Mouse (Mus musculus): ENCODE data around the gene Tmem203. TPM values are rescaled to one million over a fixed set of nuclear protein-coding genes. Genes with fewer than 3 reads are reported as not detected.

Gene Tmem203
- polyA plus RNA-seq, 1 experiment from 2014 or later = 11.2 TPM

DNA sequence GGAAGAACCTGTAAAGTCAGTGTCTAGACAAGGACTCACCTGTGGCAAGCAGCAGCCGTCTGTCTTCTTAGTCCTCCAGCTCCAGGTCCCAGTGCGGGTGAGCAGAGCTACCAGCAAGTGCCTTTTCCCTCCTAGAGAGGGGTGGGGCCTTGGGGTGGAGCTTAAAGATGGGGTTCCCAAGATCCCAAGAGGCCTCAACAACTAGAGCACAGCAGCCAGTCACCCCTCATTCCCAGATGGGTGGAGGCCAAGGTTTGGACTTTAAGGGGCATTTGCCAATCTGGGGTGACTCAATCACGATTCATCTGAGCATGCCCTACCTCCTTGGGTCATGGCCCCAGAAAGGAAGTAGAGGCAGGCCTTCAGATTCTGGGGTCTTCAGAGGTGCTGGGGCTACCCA, 15.5 kb upstream of the Tmem203 start:
- WGBS = 91% methylated on average over 3 of the region's 3 CpGs
- H3K4me2 ChIP-seq (ENCODE audit: low read depth, low read length) = no peak overlapping the region
- H3K36me3 ChIP-seq (ENCODE audit: control insufficient read depth, insufficient read depth, low read length) = no peaks in the 10 kb centered on the region
- no peak overlapping the region for H3K27ac ChIP-seq (ENCODE audit: low read depth, low read length)
- no peak overlapping the region for H3K9ac ChIP-seq (replicated peaks; ENCODE audit: low read depth, low read length)
- H3K27me3 ChIP-seq (ENCODE audit: control insufficient read depth, insufficient read depth, low read length) = no peaks in the 10 kb centered on the region
- H3K4me3 ChIP-seq (ENCODE audit: low read depth, low read length) = no peak overlapping the region
- peaks cover 5% of the 10 kb centered on the region; the same call in 1 of the 2 replicates for H3K4me1 ChIP-seq (ENCODE audit: control insufficient read depth, insufficient read depth, low read length)
- H3K9me3 ChIP-seq (ENCODE audit: control insufficient read depth, low read length) = no peaks in the 10 kb centered on the region
- ATAC-seq (ENCODE audit: low read depth) = no peak

DNA sequence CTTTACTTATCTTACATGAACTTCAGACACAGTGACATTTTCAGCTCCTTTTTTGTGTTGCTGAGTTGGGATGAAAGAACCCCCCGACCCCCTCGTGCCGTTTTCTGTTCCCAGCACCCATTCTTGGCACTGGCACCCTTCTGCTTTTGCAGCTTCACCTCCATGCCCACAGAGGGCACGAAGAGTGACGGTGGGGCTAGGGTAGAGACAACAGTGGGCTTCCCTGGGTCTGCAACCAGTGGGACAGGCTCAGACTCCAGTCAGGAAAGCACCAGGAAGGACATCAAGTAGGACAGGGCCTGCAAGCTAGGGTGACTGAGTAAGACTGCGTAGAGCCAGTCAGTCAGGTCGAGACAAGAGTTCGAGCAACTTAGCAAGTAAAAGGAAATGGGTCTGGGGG, 14.9 kb upstream of the Tmem203 start:
- Histone ChIP-seq H3K4me1 (ENCODE audit: control insufficient read depth, insufficient read depth, low read length) (peaks cover 5% of the 10 kb centered on the region; the same call in 1 of the 2 replicates), H3K9me3 (ENCODE audit: control insufficient read depth, low read length) (no peaks in the 10 kb centered on the region), H3K36me3 (ENCODE audit: control insufficient read depth, insufficient read depth, low read length) (peaks cover 2% of the 10 kb centered on the region; the same call in 1 of the 2 replicates), H3K27ac (ENCODE audit: low read depth, low read length) (peak overlapping the region; percentile 24; the same call in 1 of the 2 replicates), H3K9ac (replicated peaks; ENCODE audit: low read depth, low read length) (no peak overlapping the region), H3K27me3 (ENCODE audit: control insufficient read depth, insufficient read depth, low read length) (no peaks in the 10 kb centered on the region), H3K4me2 (ENCODE audit: low read depth, low read length) (peak overlapping the region; percentile 81; the same call in 1 of the 2 replicates), H3K4me3 (ENCODE audit: low read depth, low read length) (peak overlapping the region; percentile 69)
- WGBS = 51% methylated on average over 8 of the region's 8 CpGs
- ATAC-seq (ENCODE audit: low read depth) = peak; percentile 23; the same call in 1 of the 2 replicates

GRCm38 (mm10) chr2:25240723-25241437, 14.4 kb upstream of the Tmem203 start:
- Histone ChIP-seq H3K4me2 (ENCODE audit: low read depth, low read length) (peak overlapping the region; percentile 81), H3K9ac (replicated peaks; ENCODE audit: low read depth, low read length) (peak overlapping the region; percentile 78), H3K36me3 (ENCODE audit: control insufficient read depth, insufficient read depth, low read length) (peaks cover 3% of the 10 kb centered on the region; the same call in 1 of the 2 replicates), H3K27ac (ENCODE audit: low read depth, low read length) (peak overlapping the region; percentile 40; the same call in 1 of the 2 replicates), H3K27me3 (ENCODE audit: control insufficient read depth, insufficient read depth, low read length) (no peaks in the 10 kb centered on the region), H3K9me3 (ENCODE audit: control insufficient read depth, low read length) (no peaks in the 10 kb centered on the region), H3K4me1 (ENCODE audit: control insufficient read depth, insufficient read depth, low read length) (peaks cover 5% of the 10 kb centered on the region; the same call in 1 of the 2 replicates), H3K4me3 (ENCODE audit: low read depth, low read length) (peak overlapping the region; percentile 69)
- WGBS = 2% methylated on average over 29 of the region's 29 CpGs
- peak; percentile 81 for ATAC-seq (ENCODE audit: low read depth)

DNA sequence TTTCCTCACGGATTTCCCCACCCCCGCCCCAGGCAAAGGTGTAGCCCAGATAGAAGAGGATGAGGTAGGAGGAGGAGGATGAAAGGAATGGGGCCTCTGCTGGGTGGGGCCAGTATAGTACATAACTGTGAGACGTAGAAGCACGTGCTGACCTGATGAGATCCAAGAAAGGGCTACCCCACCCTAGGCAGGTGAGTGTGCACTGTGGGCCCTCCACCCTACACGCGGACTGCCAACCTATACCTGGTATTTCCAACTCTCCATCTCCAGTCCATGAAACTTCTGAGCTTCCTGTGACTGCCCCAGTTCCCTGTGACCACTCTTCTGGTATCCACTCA, 13.8 kb upstream of the Tmem203 start:
- H3K27me3 ChIP-seq (ENCODE audit: control insufficient read depth, insufficient read depth, low read length) = no peaks in the 10 kb centered on the region
- 17% methylated on average over 6 of the region's 6 CpGs for WGBS
- H3K4me2 ChIP-seq (ENCODE audit: low read depth, low read length) = peak overlapping the region; percentile 81
- H3K9me3 ChIP-seq (ENCODE audit: control insufficient read depth, low read length) = no peaks in the 10 kb centered on the region
- peak overlapping the region; percentile 69 for H3K4me3 ChIP-seq (ENCODE audit: low read depth, low read length)
- peak overlapping the region; percentile 40; the same call in 1 of the 2 replicates for H3K27ac ChIP-seq (ENCODE audit: low read depth, low read length)
- peaks cover 3% of the 10 kb centered on the region; the same call in 1 of the 2 replicates for H3K36me3 ChIP-seq (ENCODE audit: control insufficient read depth, insufficient read depth, low read length)
- peak overlapping the region; percentile 78 for H3K9ac ChIP-seq (replicated peaks; ENCODE audit: low read depth, low read length)
- ATAC-seq (ENCODE audit: low read depth) = peak; percentile 7
- H3K4me1 ChIP-seq (ENCODE audit: control insufficient read depth, insufficient read depth, low read length) = peaks cover 5% of the 10 kb centered on the region; the same call in 1 of the 2 replicates

- 0% methylated on average over 47 of the region's 59 CpGs for WGBS
- peak within 1 kb of the TSS; percentile 71 for H3K27ac ChIP-seq (ENCODE audit: low read depth, low read length)
- H3K4me2 ChIP-seq (ENCODE audit: low read depth, low read length) = peak within 1 kb of the TSS; percentile 81
- peak within 1 kb of the TSS; percentile 69 for H3K4me3 ChIP-seq (ENCODE audit: low read depth, low read length)
- peaks cover 5% of the 10 kb centered on the region; the same call in 1 of the 2 replicates for H3K4me1 ChIP-seq (ENCODE audit: control insufficient read depth, insufficient read depth, low read length)
- ATAC-seq (ENCODE audit: low read depth) = peak; percentile 61
- no peaks in the 10 kb centered on the region for H3K9me3 ChIP-seq (ENCODE audit: control insufficient read depth, low read length)
- no peaks in the 10 kb centered on the region for H3K27me3 ChIP-seq (ENCODE audit: control insufficient read depth, insufficient read depth, low read length)
- H3K9ac ChIP-seq (replicated peaks; ENCODE audit: low read depth, low read length) = peak within 1 kb of the TSS; percentile 78
- peaks cover 7% of the 10 kb centered on the region; the same call in 1 of the 2 replicates for H3K36me3 ChIP-seq (ENCODE audit: control insufficient read depth, insufficient read depth, low read length)
These were observed 13.1 kb upstream of the Tmem203 start, which contains the start of the genes Rnf208 and Cysrt1 for GRCm38 (mm10) chr2:25242101-25242506. Gene Rnf208, plus strand, starts transcription at chr2:25242255. Gene Cysrt1, minus strand, starts transcription at chr2:25242452.

GRCm38 (mm10) chr2:25243342-25243741, 11.9 kb upstream of the Tmem203 start:
- peaks cover 7% of the 10 kb centered on the region; the same call in 1 of the 2 replicates for H3K36me3 ChIP-seq (ENCODE audit: control insufficient read depth, insufficient read depth, low read length)
- ATAC-seq (ENCODE audit: low read depth) = no peak
- H3K4me3 ChIP-seq (ENCODE audit: low read depth, low read length) = peak overlapping the region; percentile 69
- H3K9ac ChIP-seq (replicated peaks; ENCODE audit: low read depth, low read length) = peak overlapping the region; percentile 78
- WGBS = 84% methylated on average over 8 of the region's 8 CpGs
- peaks cover 5% of the 10 kb centered on the region; the same call in 1 of the 2 replicates for H3K4me1 ChIP-seq (ENCODE audit: control insufficient read depth, insufficient read depth, low read length)
- H3K4me2 ChIP-seq (ENCODE audit: low read depth, low read length) = peak overlapping the region; percentile 81
- H3K9me3 ChIP-seq (ENCODE audit: control insufficient read depth, low read length) = no peaks in the 10 kb centered on the region
- H3K27ac ChIP-seq (ENCODE audit: low read depth, low read length) = no peak overlapping the region
- no peaks in the 10 kb centered on the region for H3K27me3 ChIP-seq (ENCODE audit: control insufficient read depth, insufficient read depth, low read length)

DNA sequence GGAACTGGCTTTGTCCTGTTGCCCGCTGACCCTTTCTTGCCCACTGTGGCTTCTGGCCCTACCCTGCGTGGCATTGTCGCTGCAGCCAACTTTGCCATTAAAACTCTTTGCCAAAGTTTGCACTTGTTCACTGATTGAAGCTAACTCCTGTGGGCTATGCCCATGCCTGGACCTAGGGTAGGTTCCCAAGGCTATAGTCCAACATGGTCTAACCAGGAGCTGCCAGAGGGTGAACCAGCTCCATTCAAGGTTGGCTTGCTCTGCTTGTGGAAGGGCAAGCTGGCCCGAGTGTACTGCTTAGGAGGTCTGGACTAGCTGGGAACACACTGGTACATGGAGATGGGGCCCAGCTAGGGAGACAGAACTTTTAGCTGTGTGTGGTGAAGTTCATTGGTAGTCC, 11.1 kb upstream of the Tmem203 start:
- Histone ChIP-seq H3K9me3 (ENCODE audit: control insufficient read depth, low read length) (no peaks in the 10 kb centered on the region), H3K4me3 (ENCODE audit: low read depth, low read length) (no peak overlapping the region), H3K4me2 (ENCODE audit: low read depth, low read length) (no peak overlapping the region), H3K36me3 (ENCODE audit: control insufficient read depth, insufficient read depth, low read length) (peaks cover 11% of the 10 kb centered on the region), H3K27me3 (ENCODE audit: control insufficient read depth, insufficient read depth, low read length) (no peaks in the 10 kb centered on the region), H3K27ac (ENCODE audit: low read depth, low read length) (no peak overlapping the region), H3K9ac (replicated peaks; ENCODE audit: low read depth, low read length) (no peak overlapping the region), H3K4me1 (ENCODE audit: control insufficient read depth, insufficient read depth, low read length) (peaks cover 5% of the 10 kb centered on the region; the same call in 1 of the 2 replicates)
- 91% methylated on average over 4 of the region's 4 CpGs for WGBS
- no peak for ATAC-seq (ENCODE audit: low read depth)

GRCm38 (mm10) chr2:25246183-25247072, 8.8 kb upstream of the Tmem203 start, which contains the start of gene AL732309.1:
Gene AL732309.1, minus strand, starts transcription at chr2:25246863.
- 93% methylated on average over 10 of the region's 10 CpGs for WGBS
- peaks cover 3% of the 10 kb centered on the region; the same call in 1 of the 2 replicates for H3K4me1 ChIP-seq (ENCODE audit: control insufficient read depth, insufficient read depth, low read length)
- H3K36me3 ChIP-seq (ENCODE audit: control insufficient read depth, insufficient read depth, low read length) = peaks cover 18% of the 10 kb centered on the region
- no peaks in the 10 kb centered on the region for H3K9me3 ChIP-seq (ENCODE audit: control insufficient read depth, low read length)
- no peak for ATAC-seq (ENCODE audit: low read depth)
- H3K9ac ChIP-seq (replicated peaks; ENCODE audit: low read depth, low read length) = no peak within 1 kb of the TSS
- H3K27me3 ChIP-seq (ENCODE audit: control insufficient read depth, insufficient read depth, low read length) = no peaks in the 10 kb centered on the region
- no peak within 1 kb of the TSS for H3K4me3 ChIP-seq (ENCODE audit: low read depth, low read length)
- no peak within 1 kb of the TSS for H3K27ac ChIP-seq (ENCODE audit: low read depth, low read length)
- no peak within 1 kb of the TSS for H3K4me2 ChIP-seq (ENCODE audit: low read depth, low read length)

Measured in neural tube, embryonic 14.5 days (tissue).